Mouse (Mus musculus) MEL (cell line): Measurements from ENCODE around the gene Sorcs2. TPM values are rescaled to one million over a fixed set of nuclear protein-coding genes. Genes with fewer than 3 reads are reported as not detected.

Source experiments
- DNase-seq: peaks from one replicate; pipeline ENCODE4 v3.0.0; 2011; ENCODE audit warnings: low read depth, low spot score
- H3K27ac ChIP-seq: 2 replicates; pipeline ENCODE4 v1.5.1; 2012; ENCODE audit warnings: low read depth, mild to moderate bottlenecking, control low read depth, low read length, moderate library complexity; ENCODE audit not compliant: control insufficient read depth
- H3K27me3 ChIP-seq, 2 experiments: fragments of 150-350 bp in 1 of 2; sonication (generic) in 1 of 2; 2 replicates each; pipeline ENCODE4 v1.6.1; 2012; ENCODE audit warnings: low read length in 2 of 2, mild to moderate bottlenecking in 2 of 2, improper control_type of control experiment in 1 of 2, moderate library complexity in 1 of 2; ENCODE audit not compliant: insufficient read depth in 2 of 2, control insufficient read depth in 1 of 2
- H3K36me3 ChIP-seq, 2 experiments: 2 replicates each; pipeline ENCODE4 v1.6.1; 2012 to 2014; ENCODE audit warnings: low read length in 2 of 2, improper control_type of control experiment in 1 of 2, inconsistent platforms in 1 of 2, mild to moderate bottlenecking in 1 of 2; ENCODE audit not compliant: insufficient read depth in 2 of 2, control insufficient read depth in 1 of 2
- H3K4me1 ChIP-seq, 2 experiments: fragments of 150-350 bp in 1 of 2; sonication (generic) in 1 of 2; 2 replicates each; pipeline ENCODE4 v1.6.1; 2012; ENCODE audit warnings: low read length in 2 of 2, improper control_type of control experiment in 1 of 2, mild to moderate bottlenecking in 1 of 2; ENCODE audit not compliant: insufficient read depth in 2 of 2, control insufficient read depth in 1 of 2
- H3K4me3 ChIP-seq, 2 experiments: fragments of 150-350 bp in 1 of 2; sonication (generic) in 1 of 2; 2 replicates each; pipeline ENCODE4 v1.5.1; 2012; ENCODE audit warnings: low read depth in 2 of 2, low read length in 2 of 2, mild to moderate bottlenecking in 2 of 2, moderate library complexity in 2 of 2, control low read depth in 1 of 2, improper control_type of control experiment in 1 of 2; ENCODE audit not compliant: control insufficient read depth in 1 of 2, insufficient read depth in 1 of 2
- H3K79me2 ChIP-seq: 2 replicates; pipeline ENCODE4 v1.6.1; 2012; ENCODE audit warnings: mild to moderate bottlenecking, low read length, moderate library complexity; ENCODE audit not compliant: control insufficient read depth, poor library complexity, insufficient read depth
- H3K9ac ChIP-seq: 2 replicates; pipeline ENCODE4 v1.6.1; 2012; ENCODE audit warnings: low read depth, mild to moderate bottlenecking, control low read depth, low read length, moderate library complexity; ENCODE audit not compliant: control insufficient read depth, poor library complexity, severe bottlenecking
- H3K9me3 ChIP-seq: fragments of 150-350 bp; sonication (generic); replicated peaks from 2 replicates; pipeline ENCODE4 v1.6.1; 2012; ENCODE audit warnings: mild to moderate bottlenecking, low read length, improper control_type of control experiment, moderate library complexity; ENCODE audit not compliant: insufficient read depth
- BHLHE40 ChIP-seq: IDR thresholded peaks from 2 replicates; pipeline ENCODE4 v1.6.1; 2012; ENCODE audit warnings: low read depth, mild to moderate bottlenecking, inconsistent platforms, low read length, improper control_type of control experiment, borderline replicate concordance
- CHD1 ChIP-seq: IDR thresholded peaks from 2 replicates; pipeline ENCODE4 v1.6.1; 2012; ENCODE audit warnings: low read depth, mild to moderate bottlenecking, inconsistent platforms, low read length, improper control_type of control experiment
- CHD2 ChIP-seq: IDR thresholded peaks from 2 replicates; pipeline ENCODE4 v1.6.1; 2011; ENCODE audit warnings: low read length, improper control_type of control experiment
- E2F4 ChIP-seq: IDR thresholded peaks from 2 replicates; pipeline ENCODE4 v1.6.1; 2011; ENCODE audit warnings: low read depth, low read length, improper control_type of control experiment, borderline replicate concordance
- EP300 ChIP-seq, 2 experiments: IDR thresholded peaks; 2 replicates each; pipeline ENCODE4 v1.6.1; 2011; ENCODE audit warnings: improper control_type of control experiment in 2 of 2, low read length in 2 of 2, low read depth in 1 of 2, mild to moderate bottlenecking in 1 of 2
- ETS1 ChIP-seq: IDR thresholded peaks from 2 replicates; pipeline ENCODE4 v1.6.1; 2012; ENCODE audit warnings: low read depth, mild to moderate bottlenecking, inconsistent platforms, low read length, improper control_type of control experiment, moderate library complexity
- GATA1 ChIP-seq: IDR thresholded peaks from 2 replicates; pipeline ENCODE4 v1.6.1; 2011; ENCODE audit warnings: low read depth, low read length, improper control_type of control experiment
- MAFK ChIP-seq: IDR thresholded peaks from 2 replicates; pipeline ENCODE4 v1.6.1; 2011; ENCODE audit warnings: low read depth, mild to moderate bottlenecking, low read length, improper control_type of control experiment, borderline replicate concordance
- MAX ChIP-seq: IDR thresholded peaks from 2 replicates; pipeline ENCODE4 v1.6.1; 2011; ENCODE audit warnings: low read length, improper control_type of control experiment
- MAZ ChIP-seq: IDR thresholded peaks from 2 replicates; pipeline ENCODE4 v1.6.1; 2012; ENCODE audit warnings: low read depth, mild to moderate bottlenecking, inconsistent platforms, low read length, improper control_type of control experiment
- MEF2A ChIP-seq: IDR thresholded peaks from 2 replicates; pipeline ENCODE4 v1.6.1; 2014; ENCODE audit warnings: low read depth, mild to moderate bottlenecking, inconsistent platforms, low read length, improper control_type of control experiment; ENCODE audit not compliant: poor library complexity, insufficient replicate concordance, severe bottlenecking; ENCODE audit errors: extremely low read depth
- MXI1 ChIP-seq: IDR thresholded peaks from 2 replicates; pipeline ENCODE4 v1.6.1; 2011; ENCODE audit warnings: mild to moderate bottlenecking, low read depth, low read length, improper control_type of control experiment
- MYB ChIP-seq: IDR thresholded peaks from 2 replicates; pipeline ENCODE4 v1.6.1; 2011; ENCODE audit warnings: mild to moderate bottlenecking, low read depth, low read length, improper control_type of control experiment
- MYC ChIP-seq: IDR thresholded peaks from 2 replicates; pipeline ENCODE4 v1.6.1; 2011; ENCODE audit warnings: low read depth, mild to moderate bottlenecking, low read length, improper control_type of control experiment, moderate library complexity
- NELFE ChIP-seq: IDR thresholded peaks from 2 replicates; pipeline ENCODE4 v1.6.1; 2011; ENCODE audit warnings: low read depth, low read length, improper control_type of control experiment
- NRF1 ChIP-seq: IDR thresholded peaks from 2 replicates; pipeline ENCODE4 v1.6.1; 2014; ENCODE audit warnings: low read depth, mild to moderate bottlenecking, inconsistent platforms, low read length, improper control_type of control experiment, moderate library complexity; ENCODE audit not compliant: poor library complexity, insufficient read depth, severe bottlenecking
- POLR2AphosphoS5 ChIP-seq: IDR thresholded peaks from 2 replicates; pipeline ENCODE4 v1.6.1; 2012; ENCODE audit warnings: low read depth, borderline replicate concordance, mild to moderate bottlenecking, inconsistent platforms, low read length, moderate library complexity, mixed read lengths
- RCOR1 ChIP-seq: IDR thresholded peaks from 2 replicates; pipeline ENCODE4 v1.6.1; 2012; ENCODE audit warnings: low read depth, mild to moderate bottlenecking, inconsistent platforms, low read length, improper control_type of control experiment
- TAL1 ChIP-seq: IDR thresholded peaks from 2 replicates; pipeline ENCODE4 v1.6.1; 2012; ENCODE audit warnings: mild to moderate bottlenecking, inconsistent platforms, low read length, moderate library complexity, mixed read lengths
- TBP ChIP-seq: IDR thresholded peaks from 2 replicates; pipeline ENCODE4 v1.8.0; 2011; ENCODE audit warnings: low read depth, low read length, improper control_type of control experiment
- UBTF ChIP-seq: IDR thresholded peaks from 2 replicates; pipeline ENCODE4 v1.6.1; 2012; ENCODE audit warnings: low read depth, mild to moderate bottlenecking, inconsistent platforms, low read length, improper control_type of control experiment, moderate library complexity, borderline replicate concordance; ENCODE audit not compliant: insufficient read depth
- USF1 ChIP-seq: IDR thresholded peaks from 2 replicates; pipeline ENCODE4 v1.6.1; 2014; ENCODE audit warnings: low read depth, mild to moderate bottlenecking, inconsistent platforms, low read length, improper control_type of control experiment, moderate library complexity
- ZC3H11A ChIP-seq: IDR thresholded peaks from 2 replicates; pipeline ENCODE4 v1.6.1; 2012; ENCODE audit warnings: low read depth, mild to moderate bottlenecking, inconsistent platforms, low read length, improper control_type of control experiment
- ZKSCAN1 ChIP-seq: IDR thresholded peaks from 2 replicates; pipeline ENCODE4 v1.6.1; 2012; ENCODE audit warnings: low read depth, mild to moderate bottlenecking, inconsistent platforms, low read length, improper control_type of control experiment, moderate library complexity
- ZNF384 ChIP-seq: IDR thresholded peaks from 2 replicates; pipeline ENCODE4 v1.6.1; 2012; ENCODE audit warnings: low read depth, mild to moderate bottlenecking, inconsistent platforms, low read length, improper control_type of control experiment
- polyA plus RNA-seq, 2 experiments: library from polyadenylated mRNA; stranded (reverse) in 1 of 2; unstranded in 1 of 2; fragments of >175 nt in 1 of 2; fragments of >200 nt in 1 of 2; gene quantifications; 2 replicates each; pipeline versions ENCODE4 v1.2.1 to v1.2.4; 2012; ENCODE audit warnings: low replicate concordance in 2 of 2, low read depth in 1 of 2; ENCODE audit not compliant: insufficient read length in 2 of 2, insufficient read depth in 1 of 2, missing spikeins in 1 of 2
- total RNA-seq: library from RNA; depleted of rRNA; stranded (reverse); fragments of 300-350 nt; gene quantifications from 2 replicates; pipeline ENCODE4 v1.2.3, GENCODE M21; 2012

Sorcs2 gene
- total and polyA plus RNA-seq, 3 experiments = not detected

GRCm38 (mm10) chr5:36422689-36423088 is 24.8 kb upstream of the Sorcs2 start:
- no peak for DNase-seq
- H3K27ac ChIP-seq = no peak overlapping the region
- no peak overlapping the region for H3K4me3 ChIP-seq
- H3K79me2 ChIP-seq = no peaks in the 10 kb centered on the region
- no peaks in the 10 kb centered on the region for H3K4me1 ChIP-seq
- TF ChIP-seq TAL1 (no peak), MEF2A (no peak), CHD1 (no peak), GATA1 (no peak), MXI1 (no peak), MYB (no peak), CHD2 (no peak), EP300 (IDR thresholded peaks at IDR 0.05; ENCODE audit: low read depth in 1 of 2, low read length in 2 of 2) (no peak), ETS1 (no peak)
- H3K27me3 ChIP-seq = no peaks in the 10 kb centered on the region
- H3K9ac ChIP-seq = no peak overlapping the region
- H3K36me3 ChIP-seq = no peaks in the 10 kb centered on the region
- H3K9me3 ChIP-seq = no peaks in the 10 kb centered on the region

DNA sequence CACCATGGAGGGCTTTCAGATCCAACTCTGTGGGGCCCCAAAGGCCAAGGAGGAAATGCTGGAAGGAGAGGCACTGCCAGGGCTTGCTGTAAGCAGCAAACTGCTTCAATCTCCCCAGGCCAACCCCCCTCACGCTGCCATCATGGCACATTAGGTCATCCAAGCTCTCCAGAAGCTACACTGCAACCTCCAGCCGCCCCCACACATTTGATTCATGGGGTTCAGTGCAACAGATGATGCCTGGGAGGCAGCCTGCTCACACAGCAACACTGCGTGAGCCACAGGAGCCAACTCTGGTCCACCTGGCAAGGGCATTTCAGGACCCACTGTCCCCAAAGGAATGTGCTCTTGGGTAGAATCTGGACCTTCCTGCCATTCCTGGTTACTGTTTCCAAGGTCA is 21.9 kb upstream of the Sorcs2 start:
- TF ChIP-seq E2F4 (no peak), ZNF384 (no peak), BHLHE40 (no peak)
- DNase-seq = no peak
- no peaks in the 10 kb centered on the region for H3K9me3 ChIP-seq
- no peaks in the 10 kb centered on the region for H3K27me3 ChIP-seq
- H3K9ac ChIP-seq = no peak overlapping the region
- H3K36me3 ChIP-seq = no peaks in the 10 kb centered on the region
- no peaks in the 10 kb centered on the region for H3K79me2 ChIP-seq
- no peak overlapping the region for H3K4me3 ChIP-seq
- no peak overlapping the region for H3K27ac ChIP-seq
- H3K4me1 ChIP-seq = no peaks in the 10 kb centered on the region

DNA sequence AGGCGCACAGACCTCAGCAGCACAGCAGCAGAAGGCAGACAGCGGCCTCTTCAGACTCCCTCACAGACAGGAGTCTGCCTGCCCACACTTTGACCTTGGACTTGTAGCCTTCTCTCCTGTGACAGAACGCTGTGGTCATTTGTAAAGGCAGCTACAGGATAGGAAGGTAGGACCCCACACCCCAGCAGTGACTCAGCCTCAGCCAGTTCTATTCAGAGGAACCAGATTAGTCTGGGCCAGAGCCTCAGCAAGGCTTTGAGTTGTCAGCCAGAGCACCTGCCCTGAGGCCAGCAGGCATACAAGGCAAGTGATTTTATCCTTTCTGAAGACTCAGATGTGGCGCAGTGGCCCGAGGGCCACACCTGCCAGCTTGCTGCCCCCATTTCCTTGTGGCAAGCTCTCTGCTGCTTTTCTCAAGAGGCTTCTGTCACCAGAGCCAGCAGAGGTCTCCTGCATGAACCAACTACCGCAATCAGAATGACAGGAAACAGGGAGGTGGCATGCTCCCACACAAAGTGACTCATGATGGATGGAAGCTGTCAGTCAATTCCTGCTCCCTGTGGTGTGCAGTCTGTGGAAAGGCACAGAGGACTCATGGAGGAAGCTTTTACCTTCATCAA is 16.9 kb upstream of the Sorcs2 start:
- no peaks in the 10 kb centered on the region for H3K36me3 ChIP-seq
- no peak for DNase-seq
- H3K9ac ChIP-seq = no peak overlapping the region
- no peaks in the 10 kb centered on the region for H3K27me3 ChIP-seq
- no peaks in the 10 kb centered on the region for H3K79me2 ChIP-seq
- H3K4me3 ChIP-seq = no peak overlapping the region
- H3K4me1 ChIP-seq = no peaks in the 10 kb centered on the region
- H3K9me3 ChIP-seq = no peaks in the 10 kb centered on the region
- TF ChIP-seq MAZ (no peak), ZNF384 (no peak), MAFK (no peak), TAL1 (no peak), ETS1 (no peak), ZKSCAN1 (no peak), NRF1 (no peak), MEF2A (no peak), TBP (no peak), MYC (no peak), RCOR1 (no peak), CHD2 (no peak), MAX (no peak), EP300 (IDR thresholded peaks at IDR 0.05; ENCODE audit: low read depth in 1 of 2, low read length in 2 of 2) (no peak), POLR2AphosphoS5 (no peak), UBTF (no peak), USF1 (no peak), MXI1 (no peak), ZC3H11A (no peak), NELFE (no peak)
- H3K27ac ChIP-seq = no peak overlapping the region
